Comparison of ENCODE assay signal across 7 mouse cellular contexts in the genomic region with DNA sequence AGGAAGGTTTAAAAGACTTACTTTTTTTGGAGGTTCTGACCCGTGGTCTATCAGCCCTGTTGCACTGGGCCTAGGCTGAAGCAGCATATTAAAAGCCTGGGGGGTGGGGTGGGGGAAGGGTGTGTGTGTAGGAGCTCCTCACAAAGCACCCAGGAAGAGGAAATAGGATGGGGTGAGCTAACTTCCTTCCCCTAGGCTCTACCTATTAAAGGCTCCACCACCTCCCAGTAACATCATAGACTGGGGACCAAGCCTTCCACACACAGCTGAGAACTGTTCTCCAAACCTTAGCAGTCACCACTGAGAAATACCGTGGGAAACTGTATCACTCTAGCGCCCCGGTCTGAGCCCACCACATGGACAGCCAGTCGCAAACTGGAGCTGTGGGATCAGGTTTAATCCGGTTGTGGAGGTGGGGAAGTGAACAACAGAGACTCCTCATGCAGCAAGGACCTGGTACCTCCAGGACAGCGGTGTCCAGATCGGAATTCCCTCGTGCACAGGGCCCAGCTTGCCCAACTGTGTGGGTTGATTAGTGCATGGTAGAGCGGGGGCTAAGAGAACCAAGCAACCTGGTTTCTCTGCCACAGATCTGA. TPM values are rescaled to one million over a fixed set of nuclear protein-coding genes. Genes with fewer than 3 reads are reported as not detected.
DNase-seq lines count a peak whose midpoint lies in the region; ATAC-seq and TF ChIP-seq lines count a peak whose summit lies in the region.

No protein-coding gene starts in this region.

- H3K27ac ChIP-seq in midbrain, embryonic 10.5 days (replicated peaks), result 0 out of 2 replicates have a peak overlapping the region, but pooled peaks have one; percentile 1
- H3K27ac ChIP-seq in midbrain, postnatal 0 days (ENCODE audit: low read depth, low read length), result no peak overlapping the region
- peak overlapping the region; percentile 49 for H3K27ac ChIP-seq in embryonic facial prominence, embryonic 14.5 days (replicated peaks; ENCODE audit: low read depth, low read length)
- peak overlapping the region; percentile 5 for H3K27ac ChIP-seq in limb, embryonic 14.5 days (replicated peaks; ENCODE audit: low read depth, low read length)

- H3K4me1 ChIP-seq in midbrain, embryonic 10.5 days, result peaks cover 25% of the 10 kb centered on the region
- no peaks in the 10 kb centered on the region for H3K4me1 ChIP-seq in midbrain, postnatal 0 days (ENCODE audit: insufficient read depth, low read length)
- peaks cover 17% of the 10 kb centered on the region for H3K4me1 ChIP-seq in embryonic facial prominence, embryonic 14.5 days (ENCODE audit: control insufficient read depth, insufficient read depth, low read length)
- H3K4me1 ChIP-seq in limb, embryonic 14.5 days (ENCODE audit: control insufficient read depth, insufficient read depth, low read length), result peaks cover 15% of the 10 kb centered on the region

- H3K4me3 ChIP-seq in midbrain, embryonic 10.5 days, result no peak overlapping the region
- H3K4me3 ChIP-seq in midbrain, postnatal 0 days (ENCODE audit: low read depth, low read length), result no peak overlapping the region
- H3K4me3 ChIP-seq in embryonic facial prominence, embryonic 14.5 days (ENCODE audit: low read depth, low read length), result no peak overlapping the region
- H3K4me3 ChIP-seq in limb, embryonic 14.5 days (replicated peaks; ENCODE audit: low read length), result no peak overlapping the region

- no peak overlapping the region for H3K9ac ChIP-seq in midbrain, postnatal 0 days (replicated peaks; ENCODE audit: low read length, poor library complexity, severe bottlenecking)
- H3K9ac ChIP-seq in embryonic facial prominence, embryonic 14.5 days (ENCODE audit: low read depth, low read length), result peak overlapping the region; percentile 19; the same call in 1 of the 2 replicates
- no peak overlapping the region for H3K9ac ChIP-seq in limb, embryonic 14.5 days (ENCODE audit: low read depth, low read length, severe bottlenecking)

- ATAC-seq in midbrain, postnatal 0 days (ENCODE audit: low FRiP score), result no peak
- peak; percentile 36 for ATAC-seq in embryonic facial prominence, embryonic 14.5 days (ENCODE audit: low read depth)
- ATAC-seq in limb, embryonic 14.5 days (ENCODE audit: low FRiP score, low read depth), result peak; percentile 33; the same call in 1 of the 2 replicates

- no peaks in the 10 kb centered on the region for H3K27me3 ChIP-seq in midbrain, embryonic 10.5 days (ENCODE audit: low read depth, poor library complexity, severe bottlenecking)
- H3K27me3 ChIP-seq in midbrain, postnatal 0 days (ENCODE audit: insufficient read depth, low read length), result no peaks in the 10 kb centered on the region
- no peaks in the 10 kb centered on the region for H3K27me3 ChIP-seq in embryonic facial prominence, embryonic 14.5 days (replicated peaks; ENCODE audit: control insufficient read depth, insufficient read depth, low read length)
- no peaks in the 10 kb centered on the region for H3K27me3 ChIP-seq in limb, embryonic 14.5 days (ENCODE audit: control insufficient read depth, insufficient read depth, low read length)

- DNase-seq in midbrain, embryonic 10.5 days (ENCODE audit: low spot score), result no peak
- no peak for DNase-seq in midbrain, postnatal 0 days (ENCODE audit: low spot score)
- DNase-seq in embryonic facial prominence, embryonic 14.5 days (ENCODE audit: low spot score), result no peak
- DNase-seq in limb, embryonic 14.5 days (ENCODE audit: low spot score), result no peak
- DNase-seq in thymus, postnatal 25 days, result peak; percentile 22
- DNase-seq in adrenal gland, adult 18-20 months (ENCODE audit: low spot score in 2 of 2), result no peak
- DNase-seq in ovary, adult 18-20 months (ENCODE audit: low spot score), result no peak

- H3K4me2 ChIP-seq in midbrain, postnatal 0 days (ENCODE audit: low read depth, low read length, poor library complexity, severe bottlenecking), result no peak overlapping the region
- H3K4me2 ChIP-seq in embryonic facial prominence, embryonic 14.5 days (ENCODE audit: low read depth, low read length), result peak overlapping the region; percentile 14; the same call in 1 of the 2 replicates
- no peak overlapping the region for H3K4me2 ChIP-seq in limb, embryonic 14.5 days (replicated peaks; ENCODE audit: low read depth, low read length, severe bottlenecking)

- H3K36me3 ChIP-seq in midbrain, embryonic 10.5 days, result no peaks in the 10 kb centered on the region
- H3K36me3 ChIP-seq in midbrain, postnatal 0 days (ENCODE audit: insufficient read depth, low read length), result no peaks in the 10 kb centered on the region
- H3K36me3 ChIP-seq in embryonic facial prominence, embryonic 14.5 days (ENCODE audit: control insufficient read depth, insufficient read depth, low read length), result no peaks in the 10 kb centered on the region
- H3K36me3 ChIP-seq in limb, embryonic 14.5 days (ENCODE audit: control insufficient read depth, insufficient read depth, low read length), result no peaks in the 10 kb centered on the region

- no peak for TF ChIP-seq POLR2A in limb, embryonic 14.5 days (IDR thresholded peaks at IDR 0.05; ENCODE audit: borderline replicate concordance, extremely low read depth, insufficient read depth, insufficient read length)

- 85% methylated on average over 10 of the region's 10 CpGs for WGBS in midbrain, embryonic 10.5 days
- 79% methylated on average over 10 of the region's 10 CpGs for WGBS in midbrain, postnatal 0 days
- WGBS in embryonic facial prominence, embryonic 14.5 days, result 59% methylated on average over 10 of the region's 10 CpGs
- WGBS in limb, embryonic 14.5 days, result 55% methylated on average over 10 of the region's 10 CpGs

- no peaks in the 10 kb centered on the region for H3K9me3 ChIP-seq in midbrain, embryonic 10.5 days (replicated peaks)
- H3K9me3 ChIP-seq in midbrain, postnatal 0 days (ENCODE audit: low read length), result no peaks in the 10 kb centered on the region
- H3K9me3 ChIP-seq in embryonic facial prominence, embryonic 14.5 days (ENCODE audit: control insufficient read depth, low read length), result no peaks in the 10 kb centered on the region
- no peaks in the 10 kb centered on the region for H3K9me3 ChIP-seq in limb, embryonic 14.5 days (ENCODE audit: control insufficient read depth, low read length)

- TF ChIP-seq CTCF in midbrain, postnatal 0 days (IDR thresholded peaks at IDR 0.05), result no peak

RNA-seq across cellular contexts. Expression of gene Pknox1, which starts 6.5 kb away (rescaled TPM):
- 17.5 and 18.0 TPM in 2 replicates for polyA plus RNA-seq in midbrain, embryonic 10.5 days (2016; fragmentation: Nextera tagmentation; extraction: Ambion mirVana)
- total RNA-seq in midbrain, postnatal 0 days (2014; rRNA removed), result 18.3 and 22.7 TPM in 2 replicates
- 14.3 and 14.9 TPM in 2 replicates for polyA plus RNA-seq in midbrain, postnatal 0 days (2015; fragmentation: Nextera tagmentation; extraction: Ambion mirVana)
- 31.1 and 31.3 TPM in 2 replicates for polyA plus RNA-seq in embryonic facial prominence, embryonic 14.5 days (2014; fragmentation: Nextera tagmentation; extraction: Ambion mirVana)
- polyA plus RNA-seq in limb, embryonic 14.5 days (2012; rRNA removed), result 30.1 and 34.6 TPM in 2 replicates
- 35.8 and 39.4 TPM in 2 replicates for polyA plus RNA-seq in limb, embryonic 14.5 days (2014; fragmentation: Nextera tagmentation; extraction: Ambion mirVana)
- 10 to 100 TPM; 19.0 to 23.0 TPM for total RNA-seq in adrenal gland, adult 18-20 months (2021)

RNA-seq across cellular contexts. Expression of gene Ndufv3, which starts 38.1 kb away (rescaled TPM):
- polyA plus RNA-seq in midbrain, embryonic 10.5 days (2016; fragmentation: Nextera tagmentation; extraction: Ambion mirVana), result 249 and 258 TPM in 2 replicates
- total RNA-seq in midbrain, postnatal 0 days (2014; rRNA removed), result 221 and 257 TPM in 2 replicates
- polyA plus RNA-seq in midbrain, postnatal 0 days (2015; fragmentation: Nextera tagmentation; extraction: Ambion mirVana), result 513 and 552 TPM in 2 replicates
- polyA plus RNA-seq in embryonic facial prominence, embryonic 14.5 days (2014; fragmentation: Nextera tagmentation; extraction: Ambion mirVana), result 283 and 316 TPM in 2 replicates
- polyA plus RNA-seq in limb, embryonic 14.5 days (2012; rRNA removed), result 86.4 and 103 TPM in 2 replicates
- polyA plus RNA-seq in limb, embryonic 14.5 days (2014; fragmentation: Nextera tagmentation; extraction: Ambion mirVana), result 277 and 285 TPM in 2 replicates
- total RNA-seq in adrenal gland, adult 18-20 months (2021), result 100 to 1,000 TPM; 450 to 534 TPM

RNA-seq across cellular contexts. Expression of gene Wdr4, which starts 38.3 kb away (rescaled TPM):
- polyA plus RNA-seq in midbrain, embryonic 10.5 days (2016; fragmentation: Nextera tagmentation; extraction: Ambion mirVana), result 70.2 and 76.7 TPM in 2 replicates
- total RNA-seq in midbrain, postnatal 0 days (2014; rRNA removed), result 66.0 and 66.8 TPM in 2 replicates
- 27.0 and 29.3 TPM in 2 replicates for polyA plus RNA-seq in midbrain, postnatal 0 days (2015; fragmentation: Nextera tagmentation; extraction: Ambion mirVana)
- 29.3 and 31.7 TPM in 2 replicates for polyA plus RNA-seq in embryonic facial prominence, embryonic 14.5 days (2014; fragmentation: Nextera tagmentation; extraction: Ambion mirVana)
- 45.0 and 52.6 TPM in 2 replicates for polyA plus RNA-seq in limb, embryonic 14.5 days (2012; rRNA removed)
- 29.6 and 31.5 TPM in 2 replicates for polyA plus RNA-seq in limb, embryonic 14.5 days (2014; fragmentation: Nextera tagmentation; extraction: Ambion mirVana)
- 10 to 100 TPM; 17.6 to 18.4 TPM for total RNA-seq in adrenal gland, adult 18-20 months (2021)
